Mouse (Mus musculus): Measurements from ENCODE around the gene Cd93. TPM values are rescaled to one million over a fixed set of nuclear protein-coding genes. Genes with fewer than 3 reads are reported as not detected.

The Cd93 gene
- total and polyA plus RNA-seq, 3 experiments = not detected

DNA sequence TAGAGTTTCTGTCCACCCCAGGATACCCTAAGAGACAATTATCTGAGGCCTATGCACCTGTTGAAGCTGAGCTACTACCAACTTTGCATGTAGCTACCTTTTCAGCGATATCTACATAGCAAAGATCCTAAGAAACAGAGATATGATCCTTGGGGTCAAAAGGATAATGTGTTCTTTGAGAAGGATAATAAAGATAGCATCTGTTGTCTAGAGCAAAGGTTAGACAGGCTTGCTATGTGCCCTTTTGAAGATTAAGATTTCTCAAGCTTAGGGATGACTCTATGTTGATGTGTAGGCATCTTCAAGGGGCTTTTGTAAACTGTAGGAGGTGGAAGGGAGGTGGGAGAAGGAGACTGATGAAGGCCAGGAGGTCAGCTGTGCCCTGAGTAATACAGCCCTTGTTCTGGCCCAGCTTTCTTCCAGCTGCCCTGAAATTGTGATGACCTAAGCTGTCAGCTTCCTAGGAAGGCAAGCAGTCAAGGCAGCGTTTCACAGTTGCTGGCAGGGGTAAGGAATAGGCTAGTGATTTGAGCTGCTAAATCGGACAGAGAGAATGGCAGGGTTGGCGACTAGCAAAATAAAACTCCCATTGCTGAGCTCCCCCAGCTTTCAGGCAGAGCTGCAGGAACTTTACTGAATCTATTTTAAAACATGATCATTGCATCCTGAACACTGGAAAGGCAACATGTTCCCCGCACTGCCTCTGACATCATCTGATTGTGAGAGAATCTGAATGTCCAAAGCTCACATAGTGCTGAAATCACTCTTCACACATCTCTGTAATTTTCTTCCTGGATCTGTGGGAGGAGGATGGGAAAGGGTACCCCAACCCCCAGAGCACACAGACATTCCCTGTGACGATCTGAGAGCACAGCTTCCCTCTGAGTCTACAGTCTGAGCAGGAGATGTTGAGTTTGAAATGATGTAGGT is 55.4 kb downstream of the Cd93 start:
- Histone ChIP-seq H3K27me3 (ENCODE audit: control insufficient read depth in 1 of 2, insufficient read depth in 2 of 2, low read length in 2 of 2) (no peaks in the 10 kb centered on the region), H3K9me3 (replicated peaks; ENCODE audit: insufficient read depth, low read length) (no peaks in the 10 kb centered on the region), H3K4me3 (ENCODE audit: control insufficient read depth in 1 of 2, insufficient read depth in 1 of 2, low read depth in 2 of 2, low read length in 2 of 2) (no peak overlapping the region), H3K79me2 (ENCODE audit: control insufficient read depth, insufficient read depth, low read length, poor library complexity) (no peaks in the 10 kb centered on the region), H3K9ac (ENCODE audit: control insufficient read depth, low read depth, low read length, poor library complexity, severe bottlenecking) (no peak overlapping the region), H3K27ac (ENCODE audit: control insufficient read depth, low read depth, low read length) (no peak overlapping the region), H3K36me3 (ENCODE audit: control insufficient read depth in 1 of 2, insufficient read depth in 2 of 2, low read length in 2 of 2) (no peaks in the 10 kb centered on the region), H3K4me1 (ENCODE audit: control insufficient read depth in 1 of 2, insufficient read depth in 2 of 2, low read length in 2 of 2) (no peaks in the 10 kb centered on the region)
- DNase-seq (ENCODE audit: low read depth, low spot score) = no peak
- TF ChIP-seq MXI1 (IDR thresholded peaks at IDR 0.05; ENCODE audit: low read depth, low read length) (no peak), E2F4 (IDR thresholded peaks at IDR 0.05; ENCODE audit: borderline replicate concordance, low read depth, low read length) (no peak)

DNA sequence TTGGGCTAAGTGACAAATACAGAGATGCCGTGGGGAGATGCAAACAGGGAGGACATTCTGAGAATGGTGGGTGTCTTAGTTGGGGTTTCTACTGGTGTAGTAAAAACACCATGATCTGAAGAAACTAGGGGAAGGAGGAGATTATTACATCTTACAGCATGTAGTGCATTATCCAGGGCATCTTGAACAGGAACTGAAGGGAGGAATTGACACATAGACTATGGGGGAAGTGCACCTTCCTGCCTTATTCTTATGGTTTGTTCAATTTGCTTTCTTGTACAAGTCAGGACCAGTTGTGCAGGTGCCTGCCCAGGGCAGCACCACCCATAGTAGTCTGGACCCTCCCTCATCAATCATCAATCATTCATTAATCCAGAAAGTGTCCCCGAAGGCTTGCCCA is 56.4 kb downstream of the Cd93 start:
- no peaks in the 10 kb centered on the region for H3K4me1 ChIP-seq (ENCODE audit: control insufficient read depth in 1 of 2, insufficient read depth in 2 of 2, low read length in 2 of 2)
- TF ChIP-seq RCOR1 (IDR thresholded peaks at IDR 0.05; ENCODE audit: low read depth, low read length) (no peak), RAD21 (IDR thresholded peaks at IDR 0.05; ENCODE audit: low read depth, low read length) (no peak), KAT2A (conservative IDR thresholded peaks at IDR 0.05; ENCODE audit: low read depth, low read length) (no peak), ETS1 (IDR thresholded peaks at IDR 0.05; ENCODE audit: low read depth, low read length) (no peak), HCFC1 (IDR thresholded peaks at IDR 0.05; ENCODE audit: low read depth, low read length) (no peak), MYB (IDR thresholded peaks at IDR 0.05; ENCODE audit: low read depth, low read length) (no peak), E2F4 (IDR thresholded peaks at IDR 0.05; ENCODE audit: borderline replicate concordance, low read depth, low read length) (no peak), BHLHE40 (IDR thresholded peaks at IDR 0.05; ENCODE audit: borderline replicate concordance, low read depth, low read length) (no peak), POLR2A (IDR thresholded peaks at IDR 0.05; ENCODE audit: control insufficient read depth in 1 of 2, insufficient read depth in 1 of 2, low read depth in 1 of 2, low read length in 2 of 2, poor library complexity in 1 of 2) (no peak)

More for the DNA sequence above, 56.4 kb downstream of the Cd93 start:
- DNase-seq (ENCODE audit: low read depth, low spot score) = no peak
- no peak overlapping the region for H3K27ac ChIP-seq (ENCODE audit: control insufficient read depth, low read depth, low read length)
- H3K79me2 ChIP-seq (ENCODE audit: control insufficient read depth, insufficient read depth, low read length, poor library complexity) = no peaks in the 10 kb centered on the region
- H3K9me3 ChIP-seq (replicated peaks; ENCODE audit: insufficient read depth, low read length) = no peaks in the 10 kb centered on the region
- H3K36me3 ChIP-seq (ENCODE audit: control insufficient read depth in 1 of 2, insufficient read depth in 2 of 2, low read length in 2 of 2) = no peaks in the 10 kb centered on the region
- no peak overlapping the region for H3K4me3 ChIP-seq (ENCODE audit: control insufficient read depth in 1 of 2, insufficient read depth in 1 of 2, low read depth in 2 of 2, low read length in 2 of 2)
- H3K27me3 ChIP-seq (ENCODE audit: control insufficient read depth in 1 of 2, insufficient read depth in 2 of 2, low read length in 2 of 2) = no peaks in the 10 kb centered on the region
- H3K9ac ChIP-seq (ENCODE audit: control insufficient read depth, low read depth, low read length, poor library complexity, severe bottlenecking) = no peak overlapping the region

Other genes starting within 250 kb of the Cd93 start
- not detected in 2 replicates for gene Sstr4, start 48.2 kb downstream of the Cd93 start, total RNA-seq (2012; rRNA removed)
- gene Sstr4, start 48.2 kb downstream of the Cd93 start, polyA plus RNA-seq (2012; ENCODE audit: insufficient read depth in 1 of 2, insufficient read length in 2 of 2, low read depth in 1 of 2, low replicate concordance in 2 of 2, missing spikeins in 1 of 2) = not detected
- not detected in 2 replicates for gene Thbd, start 35.4 kb downstream of the Cd93 start, total RNA-seq (2012; rRNA removed)
- gene Thbd, start 35.4 kb downstream of the Cd93 start, polyA plus RNA-seq (2012; ENCODE audit: insufficient read depth in 1 of 2, insufficient read length in 2 of 2, low read depth in 1 of 2, low replicate concordance in 2 of 2, missing spikeins in 1 of 2) = not detected
- gene Nxt1, start 229.0 kb upstream of the Cd93 start, total RNA-seq (2012; rRNA removed) = 99.5 and 104 TPM in 2 replicates
- gene Nxt1, start 229.0 kb upstream of the Cd93 start, polyA plus RNA-seq (2012; ENCODE audit: insufficient read depth in 1 of 2, insufficient read length in 2 of 2, low read depth in 1 of 2, low replicate concordance in 2 of 2, missing spikeins in 1 of 2) = 10 to 100 TPM in 1 of 2 experiments, not detected in 1; 70.5 TPM
- 9.9 and 11.2 TPM in 2 replicates for gene Gzf1, start 237.5 kb upstream of the Cd93 start, total RNA-seq (2012; rRNA removed)
- 10 to 100 TPM in 1 of 2 experiments, not detected in 1; 17.7 TPM for gene Gzf1, start 237.5 kb upstream of the Cd93 start, polyA plus RNA-seq (2012; ENCODE audit: insufficient read depth in 1 of 2, insufficient read length in 2 of 2, low read depth in 1 of 2, low replicate concordance in 2 of 2, missing spikeins in 1 of 2)